Mouse (Mus musculus): ENCODE measurements around the gene Bdh1. TPM values are rescaled to one million over a fixed set of nuclear protein-coding genes. Genes with fewer than 3 reads are reported as not detected.

Gene Bdh1
- polyA plus RNA-seq, 1 experiment from 2014 or later, result 45.5 TPM

DNA sequence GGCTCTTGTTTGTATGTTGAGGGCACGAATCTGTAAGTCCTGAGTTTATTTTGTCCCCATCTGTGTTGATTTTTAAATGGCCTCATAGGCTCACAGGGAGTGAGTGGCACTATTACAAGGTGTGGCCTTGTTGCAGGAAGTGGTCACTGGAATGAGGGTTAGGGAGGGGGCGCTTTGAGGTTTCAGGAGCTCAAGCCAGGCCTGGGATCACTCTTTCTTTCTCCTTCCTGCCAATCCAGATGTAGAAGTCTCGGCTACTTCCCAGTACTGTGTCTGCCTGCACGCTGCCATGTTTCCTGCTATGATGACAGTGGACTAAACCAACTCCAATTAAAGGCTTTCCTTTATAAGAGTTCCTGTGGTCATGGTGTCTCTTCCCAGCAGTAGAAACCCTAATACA, 76.3 kb downstream of the Bdh1 start:
- H3K9me3 ChIP-seq (replicated peaks), result no peaks in the 10 kb centered on the region
- no peak overlapping the region for H3K4me2 ChIP-seq (replicated peaks)
- no peak overlapping the region for H3K4me3 ChIP-seq
- H3K9ac ChIP-seq, result no peak overlapping the region
- peaks cover 44% of the 10 kb centered on the region for H3K4me1 ChIP-seq
- no peak overlapping the region for H3K27ac ChIP-seq
- WGBS, result 79% methylated on average over 4 of the region's 4 CpGs
- no peak for ATAC-seq (ENCODE audit: low FRiP score)
- no peaks in the 10 kb centered on the region for H3K27me3 ChIP-seq
- H3K36me3 ChIP-seq, result no peaks in the 10 kb centered on the region

DNA sequence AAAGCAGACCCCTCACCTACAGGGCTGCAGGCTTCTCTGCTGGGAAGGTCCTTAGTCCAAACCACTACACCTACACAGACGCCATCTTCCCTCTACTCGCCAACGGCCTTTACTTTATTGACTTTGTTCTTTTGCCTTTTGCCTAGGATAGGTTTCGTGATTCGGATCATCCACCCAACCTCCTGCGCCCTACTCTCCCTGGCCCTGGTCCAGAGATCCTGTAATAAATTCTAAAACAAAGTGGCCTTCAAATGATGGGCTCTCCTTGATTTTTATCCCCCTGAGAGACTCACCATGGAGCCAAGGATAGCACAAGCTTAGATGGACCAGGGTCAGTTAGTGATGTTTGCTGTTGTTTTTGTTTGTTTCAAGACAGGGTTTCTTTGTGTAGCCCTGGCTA, 76.9 kb downstream of the Bdh1 start:
- 94% methylated on average over 6 of the region's 6 CpGs for WGBS
- Histone ChIP-seq H3K4me3 (no peak overlapping the region), H3K36me3 (no peaks in the 10 kb centered on the region), H3K4me2 (replicated peaks) (no peak overlapping the region), H3K9me3 (replicated peaks) (no peaks in the 10 kb centered on the region), H3K4me1 (peaks cover 37% of the 10 kb centered on the region), H3K27me3 (no peaks in the 10 kb centered on the region), H3K27ac (peak overlapping the region; percentile 24; the same call in 1 of the 2 replicates), H3K9ac (no peak overlapping the region)
- no peak for ATAC-seq (ENCODE audit: low FRiP score)

DNA sequence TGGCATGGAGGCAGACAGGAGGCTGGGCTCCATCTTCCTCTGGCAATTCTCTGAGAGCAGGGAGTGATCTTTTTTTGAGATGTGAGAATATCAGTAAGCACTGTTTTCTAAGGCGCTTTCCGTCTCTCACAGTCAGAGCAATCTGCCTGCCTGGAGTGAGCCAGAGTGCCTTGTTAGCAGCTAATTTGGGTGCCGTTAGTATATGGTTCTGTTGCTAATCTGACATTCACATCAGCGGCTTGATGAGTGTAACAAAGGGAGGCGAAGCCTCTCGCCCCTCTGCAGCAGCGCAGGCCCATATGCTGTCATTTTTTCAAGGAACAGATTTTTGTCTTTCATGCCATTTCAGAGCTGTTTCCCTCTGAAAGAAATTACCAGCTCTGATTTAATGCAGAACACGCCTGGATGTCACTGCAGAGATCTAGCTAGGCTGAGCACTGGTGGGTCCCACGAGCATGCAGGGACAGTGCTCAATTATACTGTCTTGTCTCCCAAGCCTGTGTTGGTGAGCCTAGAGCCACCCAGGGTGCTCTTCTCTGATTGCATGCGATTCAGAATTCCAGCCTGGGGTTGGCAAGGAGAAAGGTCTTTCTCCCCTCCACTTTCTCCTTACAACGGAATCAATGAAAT, 77.7 kb downstream of the Bdh1 start:
- 46% methylated on average over 11 of the region's 11 CpGs for WGBS
- ATAC-seq (ENCODE audit: low FRiP score), result no peak
- Histone ChIP-seq H3K4me2 (replicated peaks) (no peak overlapping the region), H3K9me3 (replicated peaks) (no peaks in the 10 kb centered on the region), H3K9ac (no peak overlapping the region), H3K4me1 (peaks cover 31% of the 10 kb centered on the region), H3K4me3 (no peak overlapping the region), H3K27me3 (no peaks in the 10 kb centered on the region), H3K27ac (peak overlapping the region; percentile 24; the same call in 1 of the 2 replicates), H3K36me3 (no peaks in the 10 kb centered on the region)

DNA sequence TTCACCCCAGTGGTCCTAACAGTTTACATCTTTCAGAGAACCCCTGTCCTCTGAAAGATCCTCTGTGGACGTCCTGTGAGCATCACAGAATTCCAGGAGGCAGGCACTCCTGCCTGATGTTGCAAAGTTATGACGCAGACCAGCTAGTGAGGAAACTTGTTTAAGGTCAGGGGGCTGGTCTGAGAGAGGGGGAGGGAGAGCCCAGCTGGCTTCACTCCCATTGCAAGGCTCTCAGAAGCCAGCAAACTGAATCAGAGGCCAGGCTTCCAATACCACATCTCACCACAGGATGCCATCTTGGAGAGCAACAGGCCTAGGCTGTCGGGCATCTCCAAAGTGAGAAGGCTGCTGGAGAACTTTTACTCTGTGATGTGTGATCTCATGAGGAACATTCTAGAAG, 78.5 kb downstream of the Bdh1 start:
- Histone ChIP-seq H3K36me3 (no peaks in the 10 kb centered on the region), H3K9ac (no peak overlapping the region), H3K4me2 (replicated peaks) (no peak overlapping the region), H3K4me3 (no peak overlapping the region), H3K9me3 (replicated peaks) (no peaks in the 10 kb centered on the region), H3K27me3 (no peaks in the 10 kb centered on the region), H3K4me1 (peaks cover 31% of the 10 kb centered on the region), H3K27ac (no peak overlapping the region)
- 63% methylated on average over 3 of the region's 3 CpGs for WGBS
- no peak for ATAC-seq (ENCODE audit: low FRiP score)

DNA sequence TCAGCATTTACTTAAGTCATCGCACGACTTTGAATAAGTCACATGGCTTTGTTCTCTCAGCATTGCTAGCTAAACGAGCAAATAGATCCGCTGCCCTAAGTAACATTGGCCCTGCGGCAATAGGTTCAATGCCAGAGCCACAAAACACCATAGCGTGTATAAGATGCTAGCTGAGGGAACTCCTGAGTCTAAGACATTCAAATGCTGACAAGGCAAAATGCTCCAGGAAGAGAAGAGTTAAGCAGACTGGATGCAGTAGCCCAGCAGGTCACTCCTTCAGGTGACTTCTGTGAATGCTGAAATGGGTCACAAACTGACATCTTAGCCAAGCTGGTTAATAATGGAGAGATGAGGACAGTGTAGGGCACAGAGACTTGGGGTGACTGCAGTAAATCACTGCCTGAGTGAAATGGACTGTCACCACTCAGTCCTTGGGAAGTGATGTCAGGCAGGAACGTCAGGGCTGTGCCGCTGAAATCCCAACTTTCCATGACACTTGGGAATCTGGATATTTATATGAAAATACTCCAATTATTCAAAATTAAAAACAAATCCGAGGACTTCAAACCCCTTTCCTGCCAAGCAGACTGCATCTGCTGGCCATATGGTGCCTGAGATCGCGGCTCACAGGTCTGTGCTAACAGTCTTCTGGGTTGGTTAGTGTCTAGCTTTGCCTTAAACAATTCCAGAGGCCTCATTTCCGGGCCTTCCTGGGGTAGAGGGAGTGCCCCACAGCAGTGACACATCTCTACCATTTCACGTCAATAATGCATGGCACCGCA, 79.1 kb downstream of the Bdh1 start:
- 62% methylated on average over 14 of the region's 14 CpGs for WGBS
- H3K27ac ChIP-seq, result peak overlapping the region; percentile 74
- H3K4me2 ChIP-seq (replicated peaks), result no peak overlapping the region
- H3K4me1 ChIP-seq, result peaks cover 31% of the 10 kb centered on the region
- H3K36me3 ChIP-seq, result no peaks in the 10 kb centered on the region
- no peaks in the 10 kb centered on the region for H3K9me3 ChIP-seq (replicated peaks)
- no peaks in the 10 kb centered on the region for H3K27me3 ChIP-seq
- peak; percentile 51 for ATAC-seq (ENCODE audit: low FRiP score)
- H3K9ac ChIP-seq, result no peak overlapping the region
- no peak overlapping the region for H3K4me3 ChIP-seq

DNA sequence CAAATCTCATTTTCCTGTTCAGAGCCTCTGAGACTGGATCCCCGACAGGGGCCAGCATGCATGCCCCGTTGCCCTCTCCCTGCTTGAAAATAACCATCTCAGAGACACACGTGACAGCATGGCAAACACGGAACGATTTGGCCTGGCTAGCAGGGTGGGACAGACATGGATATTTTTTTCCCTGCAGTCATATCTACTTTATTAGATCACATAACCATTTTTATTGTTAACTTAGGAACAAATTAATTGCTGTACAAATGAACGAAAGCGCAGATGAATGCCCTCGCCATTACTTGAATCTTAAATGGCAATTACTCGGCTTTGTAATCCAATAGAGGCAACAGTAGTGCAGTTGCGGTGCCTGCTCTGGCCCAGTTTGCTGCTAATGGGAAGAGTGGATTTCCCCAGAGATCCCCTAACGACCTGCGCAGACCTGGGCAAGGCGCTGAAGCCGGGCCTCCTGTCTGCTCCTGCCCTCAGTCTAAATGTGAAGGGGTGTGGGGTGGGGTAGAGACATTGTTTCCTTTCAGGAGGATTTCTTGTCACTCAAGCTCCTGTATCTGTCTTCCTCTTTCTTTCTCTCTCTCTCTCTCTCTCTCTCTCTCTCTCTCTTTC, 79.8 kb downstream of the Bdh1 start:
- no peaks in the 10 kb centered on the region for H3K9me3 ChIP-seq (replicated peaks)
- no peak overlapping the region for H3K9ac ChIP-seq
- no peaks in the 10 kb centered on the region for H3K36me3 ChIP-seq
- H3K27me3 ChIP-seq, result peaks cover under 1% of the 10 kb centered on the region; the same call in 1 of the 2 replicates
- 39% methylated on average over 14 of the region's 14 CpGs for WGBS
- ATAC-seq (ENCODE audit: low FRiP score), result peak; percentile 68
- no peak overlapping the region for H3K4me2 ChIP-seq (replicated peaks)
- H3K27ac ChIP-seq, result peak overlapping the region; percentile 74
- H3K4me1 ChIP-seq, result peaks cover 34% of the 10 kb centered on the region
- H3K4me3 ChIP-seq, result no peak overlapping the region

DNA sequence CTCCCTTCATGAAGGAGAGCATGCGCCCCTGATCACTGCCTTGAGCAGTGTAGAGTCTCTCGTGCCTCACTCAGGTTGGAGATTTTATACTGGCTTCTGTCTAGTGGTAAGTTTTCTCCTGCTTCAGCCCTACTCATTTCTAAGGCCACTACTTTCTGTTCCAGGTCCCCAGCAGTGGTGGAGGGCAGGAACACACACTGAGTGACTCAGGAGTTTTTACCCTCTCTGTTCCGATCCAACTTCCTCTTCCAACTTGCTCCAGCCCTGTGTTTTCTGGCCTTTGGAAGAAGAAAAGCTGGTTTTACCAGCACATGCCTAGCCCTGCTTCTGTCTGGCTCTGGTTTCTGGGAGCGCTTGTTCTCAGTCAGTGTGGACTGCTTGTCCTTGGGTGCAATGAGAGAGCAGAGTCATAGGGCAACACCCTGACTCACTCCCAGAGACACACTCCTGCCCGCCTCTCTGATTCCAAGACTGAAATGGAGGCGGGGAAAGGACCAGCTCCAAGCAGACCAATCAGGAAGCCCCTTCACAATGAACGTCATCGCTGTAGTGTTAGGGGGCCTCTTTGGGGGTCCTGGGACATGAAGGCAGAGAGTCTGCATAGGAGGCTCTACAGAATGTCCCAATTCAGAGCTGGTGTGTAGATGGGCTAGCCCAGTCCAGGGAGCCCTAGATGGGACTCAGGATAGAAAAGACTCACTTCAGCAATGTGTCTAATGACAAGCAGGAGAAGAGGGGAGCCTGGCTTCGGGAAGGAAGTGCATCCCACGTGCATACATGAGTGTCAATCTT, 84.8 kb downstream of the Bdh1 start:
- Histone ChIP-seq H3K27me3 (peaks cover 5% of the 10 kb centered on the region; the same call in 1 of the 2 replicates), H3K36me3 (no peaks in the 10 kb centered on the region), H3K9ac (no peak overlapping the region), H3K9me3 (replicated peaks) (no peaks in the 10 kb centered on the region), H3K4me3 (no peak overlapping the region), H3K4me1 (peaks cover 29% of the 10 kb centered on the region), H3K27ac (no peak overlapping the region), H3K4me2 (replicated peaks) (no peak overlapping the region)
- 45% methylated on average over 10 of the region's 10 CpGs for WGBS
- ATAC-seq (ENCODE audit: low FRiP score), result peak; percentile 16; the same call in 1 of the 2 replicates

DNA sequence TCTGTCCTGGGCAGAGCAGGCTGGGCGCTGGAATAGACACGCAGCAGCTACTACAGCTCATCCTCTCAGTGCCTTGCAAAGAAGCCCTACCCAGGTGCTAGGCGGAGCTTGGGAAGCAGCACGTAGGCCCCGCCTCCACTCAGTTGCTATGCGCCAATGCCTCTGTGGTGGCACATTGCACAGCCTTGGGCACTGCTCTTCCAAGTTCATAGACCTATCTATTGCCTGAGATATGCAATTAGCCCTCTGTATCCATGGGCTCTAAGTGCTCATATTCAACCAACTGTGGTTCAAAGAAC, 85.3 kb downstream of the Bdh1 start:
- H3K4me2 ChIP-seq (replicated peaks), result no peak overlapping the region
- peaks cover 5% of the 10 kb centered on the region; the same call in 1 of the 2 replicates for H3K27me3 ChIP-seq
- H3K4me3 ChIP-seq, result no peak overlapping the region
- H3K36me3 ChIP-seq, result no peaks in the 10 kb centered on the region
- ATAC-seq (ENCODE audit: low FRiP score), result no peak
- no peak overlapping the region for H3K9ac ChIP-seq
- peaks cover 25% of the 10 kb centered on the region for H3K4me1 ChIP-seq
- H3K9me3 ChIP-seq (replicated peaks), result no peaks in the 10 kb centered on the region
- 26% methylated on average over 6 of the region's 6 CpGs for WGBS
- no peak overlapping the region for H3K27ac ChIP-seq

DNA sequence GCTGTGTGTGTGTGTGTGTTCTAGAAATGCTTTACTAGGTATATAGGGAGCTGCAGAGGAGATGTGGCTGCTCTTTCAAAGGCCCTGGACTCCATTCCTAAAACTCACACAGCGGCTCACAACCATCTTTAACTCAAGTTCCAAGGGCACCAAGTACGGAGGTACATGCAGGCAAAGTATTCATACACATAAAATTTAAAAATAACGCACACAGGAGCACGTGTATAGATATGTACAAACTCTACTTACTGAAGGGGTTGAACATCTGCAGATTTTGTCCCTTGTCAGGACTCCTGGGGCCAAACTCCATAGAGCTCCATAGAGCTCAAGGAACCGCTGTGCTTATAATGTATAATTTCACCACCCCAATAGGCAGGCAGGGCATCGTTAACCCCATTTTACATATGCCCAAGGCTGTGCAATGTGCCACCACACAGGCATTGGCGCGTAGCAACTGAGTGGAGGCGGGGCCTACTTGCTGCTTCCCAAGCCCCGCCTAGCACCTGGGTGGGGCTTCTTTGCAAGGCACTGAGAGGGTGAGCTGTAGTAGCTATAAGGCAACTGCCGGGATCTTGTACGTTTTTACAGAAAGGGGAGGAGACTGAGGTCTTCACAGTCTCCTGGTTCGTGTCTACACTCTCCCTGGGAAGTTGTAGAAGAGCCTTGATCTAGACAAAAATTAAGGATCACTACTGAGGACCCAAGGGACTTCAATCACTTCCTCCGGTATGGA, 85.9 kb downstream of the Bdh1 start:
- 25% methylated on average over 14 of the region's 14 CpGs for WGBS
- Histone ChIP-seq H3K9me3 (replicated peaks) (no peaks in the 10 kb centered on the region), H3K4me1 (peaks cover 24% of the 10 kb centered on the region), H3K4me3 (no peak overlapping the region), H3K36me3 (no peaks in the 10 kb centered on the region), H3K27ac (no peak overlapping the region), H3K27me3 (peaks cover 5% of the 10 kb centered on the region; the same call in 1 of the 2 replicates), H3K4me2 (replicated peaks) (no peak overlapping the region), H3K9ac (no peak overlapping the region)
- ATAC-seq (ENCODE audit: low FRiP score), result 0 out of 2 replicates have a peak, but pooled peaks have one; percentile 9

Measured in hindbrain, embryonic 12.5 days (tissue).